In genomic region chr13:76258766-76259165, GRCm38 (mm10) we compare ENCODE assay signal across 17 mouse cellular contexts. TPM values are rescaled to one million over a fixed set of nuclear protein-coding genes. Genes with fewer than 3 reads are reported as not detected.
A peak's percentile ranks its signal among the peaks of the same experiment; 100 is the strongest.
DNase-seq lines count a peak whose midpoint lies in the region.
"Had no signal": no experiment of that assay in that cellular context is flagged by ENCODE, and none has a peak within 500 bp of the region (broad histone marks: within the 10 kb centered on the region; RNA-seq: fewer than 3 reads in every experiment).

No protein-coding gene starts in this region.

- DNase-seq in brain, embryonic 18.5 days (ENCODE audit: low read depth, low spot score) = peak; percentile 39
- DNase-seq in frontal cortex, adult 2 months (ENCODE audit: extremely low spot score in 1 of 2, low spot score in 1 of 2) = peak; percentile 81 to 84
- peak; percentile 22 to 33 for DNase-seq in layer of hippocampus, postnatal 10 days (ENCODE audit: low spot score in 2 of 2)
- peak; percentile 85 for DNase-seq in right cerebral cortex, adult 18-20 months
- no peak for DNase-seq in urinary bladder, adult 2 months (ENCODE audit: low spot score)
- no peak for DNase-seq in neural tube, embryonic 10.5 days (ENCODE audit: extremely low spot score, low spot score)
- no peak for DNase-seq in thymus, postnatal 0 days (ENCODE audit: low spot score)
- DNase-seq: cerebellum, postnatal 36 days; lung, postnatal 36 days had no signal

RNA-seq across cellular contexts. Expression of gene Fam81b, which starts 46.1 kb away (rescaled TPM):
- polyA plus RNA-seq in frontal cortex, adult 2 months (2012; rRNA removed) = 0.29 and 0.38 TPM in 2 replicates
- total RNA-seq in layer of hippocampus, postnatal 10 days (2021) = under 1 TPM; 0.20 to 0.53 TPM
- not detected in 2 replicates for polyA plus RNA-seq in urinary bladder, adult 2 months (2012; rRNA removed)
- 0.09 TPM in 2 replicates for polyA plus RNA-seq in thymus, postnatal 0 days (2015; fragmentation: Nextera tagmentation; extraction: Ambion mirVana)
- polyA plus RNA-seq: erythroblast, embryonic 14.5 days; heart, postnatal 0 days; kidney, embryonic 14.5 days; limb, embryonic 10.5 days; liver, embryonic 14.5 days; midbrain, embryonic 12.5 days; neural tube, embryonic 12.5 days; stomach, embryonic 15.5 days had no signal

Comparison
In these comparisons a context has a peak if more than half of its experiments do, and no peak if none do; other contexts are left out.
1. DNase-seq: peak in brain, embryonic 18.5 days (single experiment), frontal cortex, adult 2 months (2 of 2), layer of hippocampus, postnatal 10 days (2 of 2) and right cerebral cortex, adult 18-20 months (single experiment); none in urinary bladder, adult 2 months (single experiment), neural tube, embryonic 10.5 days (single experiment) and thymus, postnatal 0 days (single experiment).